Mouse (Mus musculus) heart, adult 2 months (tissue): Measurements from ENCODE around the gene AC124108.1. TPM values are rescaled to one million over a fixed set of nuclear protein-coding genes. Genes with fewer than 3 reads are reported as not detected.

Experiments
- DNase-seq, 2 experiments: peaks; one replicate each; pipeline ENCODE4 v3.0.0; 2021
- H3K27ac ChIP-seq: fragments of 200-600 bp; 2 replicates; pipeline ENCODE4 v1.8.1; 2022
- H3K27me3 ChIP-seq: fragments of 200-500 bp; 2 replicates; pipeline ENCODE4 v1.6.1; 2012; ENCODE audit warnings: mild to moderate bottlenecking, low read length, inconsistent platforms, mixed read lengths; ENCODE audit not compliant: control insufficient read depth, insufficient read depth
- H3K36me3 ChIP-seq: fragments of 200-500 bp; 2 replicates; pipeline ENCODE4 v1.6.1; 2012; ENCODE audit warnings: low read length, inconsistent platforms; ENCODE audit not compliant: control insufficient read depth, insufficient read depth
- H3K4me1 ChIP-seq: fragments of 200-500 bp; 2 replicates; pipeline ENCODE4 v1.6.1; 2011; ENCODE audit warnings: low read length; ENCODE audit not compliant: control insufficient read depth, insufficient read depth
- H3K4me3 ChIP-seq: fragments of 200-600 bp; 2 replicates; pipeline ENCODE4 v1.8.1; 2022
- H3K79me2 ChIP-seq: fragments of 200-500 bp; replicated peaks from 2 replicates; pipeline ENCODE4 v1.6.1; 2012; ENCODE audit warnings: mild to moderate bottlenecking, inconsistent platforms, low read length, moderate library complexity, mixed read lengths; ENCODE audit not compliant: control insufficient read depth, insufficient read depth
- H3K9ac ChIP-seq: fragments of 200-500 bp; 2 replicates; pipeline ENCODE4 v1.6.1; 2012; ENCODE audit warnings: low read depth, mild to moderate bottlenecking, control low read depth, inconsistent platforms, low read length, mixed read lengths
- CTCF ChIP-seq: fragments of 200-600 bp; IDR thresholded peaks from 2 replicates; pipeline ENCODE4 v1.8.1; 2022; ENCODE audit warnings: antibody characterized with exemption, mild to moderate bottlenecking, moderate library complexity
- EP300 ChIP-seq: fragments of 200-500 bp; IDR thresholded peaks from 2 replicates; pipeline ENCODE4 v1.6.1; 2011; ENCODE audit warnings: low read depth, low read length, control low read depth; ENCODE audit not compliant: insufficient read depth
- POLR2A ChIP-seq: fragments of 200-500 bp; IDR thresholded peaks from 2 replicates; pipeline ENCODE4 v1.6.1; 2011; ENCODE audit warnings: mild to moderate bottlenecking, low read depth, low read length, control low read depth; ENCODE audit not compliant: insufficient read depth
- WGBS: fragments of 180-500 bp; shearing (Covaris S2); methylation state at CpG from one replicate; pipeline ENCODE4 v1.1.7; 2018; 5-methylcytosine and 5-hydroxymethylcytosine counted together
- intact Hi-C: fragments of 180-260 bp; cut with DNase I; formaldehyde crosslinking; loops from one replicate; pipeline ENCODE4 v1.15.1; 2025
- microRNA-seq, 2 experiments: library from miRNA; unstranded; fragments of <30 nt; microRNA quantifications; one replicate each; pipeline ENCODE4 v1.2.0; 2021
- polyA plus RNA-seq: library from polyadenylated mRNA; depleted of rRNA; stranded (reverse); fragments of >200 nt; gene quantifications from 2 replicates; pipeline ENCODE4 v1.2.3, GENCODE M21; 2012; rRNA removed
- total RNA-seq, 2 experiments: library from RNA; stranded (reverse); gene quantifications; 2 replicates each; pipeline ENCODE4 v1.2.3; 2021

Gene AC124108.1
- total and polyA plus RNA-seq, 3 experiments: 0.05 to 0.06 TPM; not detected in 1

GRCm38 (mm10) chr1:132234757-132235273 is 43.6 kb downstream of the AC124108.1 start:
- TF ChIP-seq POLR2A: no peak
- no peak for TF ChIP-seq CTCF
- no peak for TF ChIP-seq EP300
- Histone ChIP-seq H3K27me3 (peaks cover 2% of the 10 kb centered on the region), H3K9ac (no peak overlapping the region), H3K4me3 (no peak overlapping the region), H3K36me3 (no peaks in the 10 kb centered on the region), H3K4me1 (no peaks in the 10 kb centered on the region), H3K27ac (no peak overlapping the region), H3K79me2 (no peaks in the 10 kb centered on the region)
- 69% methylated on average over 9 of the region's 9 CpGs for WGBS
- intact Hi-C loops: loop anchor here (5.0 to 10.0 kb wide), 3 partner anchors 72 to 250 kb away; no protein-coding TSS in a partner anchor
- DNase-seq: no peak

- peaks cover 2% of the 10 kb centered on the region for H3K27me3 ChIP-seq
- H3K27ac ChIP-seq: no peak overlapping the region
- H3K79me2 ChIP-seq: no peaks in the 10 kb centered on the region
- DNase-seq: peak; percentile 40 to 68
- no peaks in the 10 kb centered on the region for H3K36me3 ChIP-seq
- WGBS: 20% methylated on average over 6 of the region's 6 CpGs
- TF ChIP-seq CTCF (peak; percentile 98; the same call in 1 of the 2 replicates), EP300 (no peak)
- H3K4me1 ChIP-seq: no peaks in the 10 kb centered on the region
- H3K4me3 ChIP-seq: no peak overlapping the region
- intact Hi-C loops: loop anchor here (1.0 to 10.0 kb wide), 5 partner anchors 70 to 253 kb away; no protein-coding TSS in a partner anchor
- no peak overlapping the region for H3K9ac ChIP-seq
Observed at GRCm38 (mm10) chr1:132237585-132238159, 46.4 kb downstream of the AC124108.1 start.

GRCm38 (mm10) chr1:132245010-132245409 is 53.8 kb downstream of the AC124108.1 start:
- Histone ChIP-seq H3K4me3 (no peak overlapping the region), H3K27me3 (no peaks in the 10 kb centered on the region), H3K36me3 (no peaks in the 10 kb centered on the region), H3K27ac (no peak overlapping the region), H3K4me1 (no peaks in the 10 kb centered on the region), H3K9ac (no peak overlapping the region), H3K79me2 (no peaks in the 10 kb centered on the region)
- no peak for TF ChIP-seq POLR2A
- WGBS: 70% methylated on average over 5 of the region's 5 CpGs
- no peak for DNase-seq
- intact Hi-C loops: no loop called here

GRCm38 (mm10) chr1:132246137-132246536 is 54.9 kb downstream of the AC124108.1 start:
- Histone ChIP-seq H3K4me3 (no peak overlapping the region), H3K79me2 (no peaks in the 10 kb centered on the region), H3K36me3 (no peaks in the 10 kb centered on the region), H3K27me3 (no peaks in the 10 kb centered on the region), H3K27ac (no peak overlapping the region), H3K4me1 (no peaks in the 10 kb centered on the region), H3K9ac (no peak overlapping the region)
- TF ChIP-seq EP300: no peak
- TF ChIP-seq POLR2A: no peak
- intact Hi-C loops: no loop called here
- WGBS: 48% methylated on average over 6 of the region's 6 CpGs
- DNase-seq: peak in 1 of 2 experiments; percentile 36

GRCm38 (mm10) chr1:132246641-132247040 is 55.4 kb downstream of the AC124108.1 start:
- Histone ChIP-seq H3K36me3 (no peaks in the 10 kb centered on the region), H3K27me3 (no peaks in the 10 kb centered on the region), H3K4me1 (no peaks in the 10 kb centered on the region), H3K27ac (no peak overlapping the region), H3K79me2 (no peaks in the 10 kb centered on the region), H3K9ac (no peak overlapping the region), H3K4me3 (no peak overlapping the region)
- DNase-seq: no peak
- TF ChIP-seq CTCF: no peak
- no peak for TF ChIP-seq POLR2A
- TF ChIP-seq EP300: no peak
- 87% methylated on average over 4 of the region's 4 CpGs for WGBS
- intact Hi-C loops: no loop called here

GRCm38 (mm10) chr1:132254467-132254866 is 63.2 kb downstream of the AC124108.1 start:
- no peak for DNase-seq
- intact Hi-C loops: no loop called here
- H3K4me3 ChIP-seq: no peak overlapping the region
- no peaks in the 10 kb centered on the region for H3K36me3 ChIP-seq
- H3K4me1 ChIP-seq: no peaks in the 10 kb centered on the region
- TF ChIP-seq EP300: no peak
- TF ChIP-seq POLR2A: no peak
- TF ChIP-seq CTCF: no peak
- 71% methylated on average over 6 of the region's 6 CpGs for WGBS
- H3K27ac ChIP-seq: no peak overlapping the region
- H3K79me2 ChIP-seq: no peaks in the 10 kb centered on the region
- H3K9ac ChIP-seq: no peak overlapping the region
- no peaks in the 10 kb centered on the region for H3K27me3 ChIP-seq

Small RNAs within 50 kb of the gene (microRNA-seq; reads per million reads assigned to microRNA genes)
- 2.7 to 2.8 reads per million in 2 experiments for gene Mir135b

Other genes starting within 250 kb of the AC124108.1 start
- 1 to 10 TPM; 3.8 to 7.0 TPM for gene Slc45a3, start 228.5 kb upstream of the AC124108.1 start, total RNA-seq
- 5.5 and 6.4 TPM in 2 replicates for gene Slc45a3, start 228.5 kb upstream of the AC124108.1 start, polyA plus RNA-seq
- 10 to 100 TPM; 76.5 to 77.4 TPM for gene Elk4, start 183.8 kb upstream of the AC124108.1 start, total RNA-seq
- gene Elk4, start 183.8 kb upstream of the AC124108.1 start, polyA plus RNA-seq: 20.8 and 32.7 TPM in 2 replicates
- gene Mfsd4a, start 123.4 kb upstream of the AC124108.1 start, total RNA-seq: 1 to 10 TPM; 1.4 to 1.6 TPM
- gene Mfsd4a, start 123.4 kb upstream of the AC124108.1 start, polyA plus RNA-seq: 3.0 and 3.6 TPM in 2 replicates
- gene Cdk18, start 51.8 kb upstream of the AC124108.1 start, total RNA-seq: 10 to 100 TPM; 14.0 to 15.8 TPM
- 20.9 and 25.1 TPM in 2 replicates for gene Cdk18, start 51.8 kb upstream of the AC124108.1 start, polyA plus RNA-seq
- not detected for gene Lemd1, start within 50 bp of the AC124108.1 start, total RNA-seq
- gene Lemd1, start within 50 bp of the AC124108.1 start, polyA plus RNA-seq: 0.20 TPM in 1 of 2 replicates, not detected in the other
- not detected for gene Gm10188, start 38.3 kb downstream of the AC124108.1 start, total RNA-seq
- gene Gm10188, start 38.3 kb downstream of the AC124108.1 start, polyA plus RNA-seq: not detected in 2 replicates
- 10 to 100 TPM; 15.4 to 21.0 TPM for gene Klhdc8a, start 107.2 kb downstream of the AC124108.1 start, total RNA-seq
- gene Klhdc8a, start 107.2 kb downstream of the AC124108.1 start, polyA plus RNA-seq: 15.9 and 18.7 TPM in 2 replicates
- gene Nuak2, start 124.7 kb downstream of the AC124108.1 start, total RNA-seq: 1 to 10 TPM; 4.1 to 4.3 TPM
- gene Nuak2, start 124.7 kb downstream of the AC124108.1 start, polyA plus RNA-seq: 2.8 and 4.0 TPM in 2 replicates
- gene Tmcc2, start 199.8 kb downstream of the AC124108.1 start, total RNA-seq: 10 to 100 TPM; 21.9 to 25.4 TPM
- 17.5 and 19.4 TPM in 2 replicates for gene Tmcc2, start 199.8 kb downstream of the AC124108.1 start, polyA plus RNA-seq
- gene Dstyk, start 226.1 kb downstream of the AC124108.1 start, total RNA-seq: 10 to 100 TPM; 14.6 to 16.0 TPM
- gene Dstyk, start 226.1 kb downstream of the AC124108.1 start, polyA plus RNA-seq: 8.9 and 24.1 TPM in 2 replicates